Mouse (Mus musculus): Measurements from ENCODE around the gene Cdc25a. TPM values are rescaled to one million over a fixed set of nuclear protein-coding genes. Genes with fewer than 3 reads are reported as not detected.

Cdc25a gene
- polyA plus RNA-seq (2012; rRNA removed), result 8.9 and 9.4 TPM in 2 replicates

GRCm38 (mm10) chr9:109874797-109875691, at the start of gene Cdc25a:
Gene Cdc25a (plus strand): TSS chr9:109875579.

GRCm38 (mm10) chr9:109832391-109833087, 42.8 kb upstream of the Cdc25a start, which contains the start of gene Nme6:
Gene Nme6 (plus strand): TSS chr9:109832749.

GRCm38 (mm10) chr9:109849312-109849758, 26.0 kb upstream of the Cdc25a start, which contains the start of gene Camp:
Gene Camp (minus strand): TSS chr9:109849617.

GRCm38 (mm10) chr9:109931257-109932171, 56.1 kb downstream of the Cdc25a start, which contains the start of gene Map4:
Gene Map4 (plus strand): TSS chr9:109931460.

Other genes with a start within 250 kb of the Cdc25a start
- gene Fbxw24, start 249.5 kb upstream of the Cdc25a start, polyA plus RNA-seq (2012; rRNA removed), result 0.04 and 0.05 TPM in 2 replicates
- 0.05 TPM in 1 of 2 replicates, not detected in the other for gene Fbxw25, start 210.9 kb upstream of the Cdc25a start, polyA plus RNA-seq (2012; rRNA removed)
- gene Fbxw18, start 172.9 kb upstream of the Cdc25a start, polyA plus RNA-seq (2012; rRNA removed), result 0.03 TPM in 1 of 2 replicates, not detected in the other
- 0.06 TPM in 1 of 2 replicates, not detected in the other for gene Fbxw26, start 129.5 kb upstream of the Cdc25a start, polyA plus RNA-seq (2012; rRNA removed)
- gene Fbxw27, start 84.9 kb upstream of the Cdc25a start, polyA plus RNA-seq (2012; rRNA removed), result 0.24 TPM in 1 of 2 replicates, not detected in the other
- gene Spink8, start 63.3 kb upstream of the Cdc25a start, polyA plus RNA-seq (2012; rRNA removed), result 0.14 and 0.16 TPM in 2 replicates
- gene Nme6, start 42.8 kb upstream of the Cdc25a start, polyA plus RNA-seq (2012; rRNA removed), result 48.0 and 50.6 TPM in 2 replicates
- 0.66 TPM in 1 of 2 replicates, not detected in the other for gene Camp, start 26.0 kb upstream of the Cdc25a start, polyA plus RNA-seq (2012; rRNA removed)
- 209 and 216 TPM in 2 replicates for gene Map4, start 55.9 kb downstream of the Cdc25a start, polyA plus RNA-seq (2012; rRNA removed)
- gene Smarcc1, start 242.1 kb downstream of the Cdc25a start, polyA plus RNA-seq (2012; rRNA removed), result 48.2 and 49.7 TPM in 2 replicates
- gene Dhx30, start 242.3 kb downstream of the Cdc25a start, polyA plus RNA-seq (2012; rRNA removed), result 194 TPM in 2 replicates